Mouse (Mus musculus) midbrain, postnatal 0 days (tissue): ENCODE measurements around the gene Cpe. TPM values are rescaled to one million over a fixed set of nuclear protein-coding genes. Genes with fewer than 3 reads are reported as not detected.

Source experiments
- ATAC-seq: fragments of 200-750 bp; cut with Nextera tagmentation; 2 replicates; pipeline ENCODE4 v1.8.0; 2017; ENCODE audit warnings: moderate number of reproducible peaks, mild to moderate bottlenecking, moderate TSS enrichment, moderate library complexity; ENCODE audit not compliant: low FRiP score
- DNase-seq: peaks from one replicate; pipeline ENCODE4 v3.0.0-alpha.2; 2015; ENCODE audit warnings: low spot score
- H3K27ac ChIP-seq: fragments of 300-500 bp; sonication (generic); 2 replicates; pipeline ENCODE4 v1.5.1; 2014; ENCODE audit warnings: low read depth, mild to moderate bottlenecking, low read length, mixed read lengths
- H3K27me3 ChIP-seq: fragments of 300-500 bp; sonication (generic); 2 replicates; pipeline ENCODE4 v1.6.1; 2014; ENCODE audit warnings: low read length, control low read depth, mixed read lengths; ENCODE audit not compliant: insufficient read depth
- H3K36me3 ChIP-seq: fragments of 300-500 bp; sonication (generic); 2 replicates; pipeline ENCODE4 v1.6.1; 2014; ENCODE audit warnings: low read length, control low read depth, mixed read lengths; ENCODE audit not compliant: insufficient read depth
- H3K4me1 ChIP-seq: fragments of 300-500 bp; sonication (generic); 2 replicates; pipeline ENCODE4 v1.6.1; 2014; ENCODE audit warnings: mild to moderate bottlenecking, control low read depth, antibody characterized with exemption, low read length, mixed read lengths; ENCODE audit not compliant: insufficient read depth
- H3K4me2 ChIP-seq: fragments of 300-500 bp; sonication (generic); 2 replicates; pipeline ENCODE4 v1.6.1; 2014; ENCODE audit warnings: low read depth, mild to moderate bottlenecking, low read length, mixed read lengths; ENCODE audit not compliant: poor library complexity, severe bottlenecking
- H3K4me3 ChIP-seq: fragments of 300-500 bp; sonication (generic); 2 replicates; pipeline ENCODE4 v1.5.1; 2014; ENCODE audit warnings: low read depth, mild to moderate bottlenecking, low read length, moderate library complexity
- H3K9ac ChIP-seq: fragments of 300-500 bp; sonication (generic); replicated peaks from 2 replicates; pipeline ENCODE4 v1.6.1; 2014; ENCODE audit warnings: mild to moderate bottlenecking, low read length, moderate library complexity, mixed read lengths; ENCODE audit not compliant: poor library complexity, severe bottlenecking
- H3K9me3 ChIP-seq: fragments of 300-500 bp; sonication (generic); 2 replicates; pipeline ENCODE4 v1.6.1; 2016; ENCODE audit warnings: low read length, control low read depth
- CTCF ChIP-seq: IDR thresholded peaks from 2 replicates; pipeline ENCODE4 v1.5.1; 2016; ENCODE audit warnings: antibody characterized with exemption, mild to moderate bottlenecking
- WGBS: fragments of 180-500 bp; shearing (Covaris S2); extraction: QIAGEN DNeasy Blood & Tissue Kit; methylation state at CpG from one replicate; pipeline ENCODE4 v1.1.7; 2014; 5-methylcytosine and 5-hydroxymethylcytosine counted together
- polyA plus RNA-seq: library from polyadenylated mRNA; unstranded; fragments of >200 nt; fragmentation: Nextera tagmentation; extraction: Ambion mirVana; gene quantifications from 2 replicates; pipeline ENCODE4 v1.2.1, GENCODE M21; 2015
- total RNA-seq: library from RNA; depleted of rRNA; stranded (reverse); fragments of >200 nt; gene quantifications from 2 replicates; pipeline ENCODE4 v1.2.3, GENCODE M21; 2014

Cpe gene
- total and polyA plus RNA-seq, 2 experiments from 2014 or later = 974 to 1,519 TPM

DNA sequence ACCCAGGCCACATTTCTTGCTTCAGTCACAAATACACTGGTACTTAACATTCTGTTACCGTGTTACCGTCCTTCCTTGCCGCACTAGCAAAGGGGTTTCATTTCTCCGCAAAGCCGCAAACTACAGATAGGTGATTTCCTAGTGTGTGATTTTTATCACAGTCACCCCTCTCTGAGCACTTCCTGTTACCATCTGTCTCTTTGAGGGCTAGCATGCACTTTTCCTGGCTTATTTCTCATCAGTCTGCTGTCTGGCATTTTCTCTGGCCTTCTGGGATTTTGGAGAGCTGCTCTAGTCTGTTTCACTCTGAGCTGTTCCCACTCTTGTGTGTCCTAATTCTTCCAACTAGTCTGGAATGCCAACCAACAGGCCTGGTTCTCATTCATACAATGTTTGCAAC lies 33.8 kb downstream of the Cpe start:
- ATAC-seq (no peak), DNase-seq (no peak)
- H3K9me3 ChIP-seq = no peaks in the 10 kb centered on the region
- H3K4me3 ChIP-seq = no peak overlapping the region
- H3K9ac ChIP-seq = no peak overlapping the region
- H3K27me3 ChIP-seq = no peaks in the 10 kb centered on the region
- H3K27ac ChIP-seq = peak overlapping the region; percentile 69
- peaks cover 5% of the 10 kb centered on the region; the same call in 1 of the 2 replicates for H3K4me1 ChIP-seq
- no peak overlapping the region for H3K4me2 ChIP-seq
- 69% methylated on average over 5 of the region's 5 CpGs for WGBS
- 0 out of 2 replicates have a peak, but pooled peaks cover 4% of the 10 kb centered on the region for H3K36me3 ChIP-seq
- no peak for TF ChIP-seq CTCF

DNA sequence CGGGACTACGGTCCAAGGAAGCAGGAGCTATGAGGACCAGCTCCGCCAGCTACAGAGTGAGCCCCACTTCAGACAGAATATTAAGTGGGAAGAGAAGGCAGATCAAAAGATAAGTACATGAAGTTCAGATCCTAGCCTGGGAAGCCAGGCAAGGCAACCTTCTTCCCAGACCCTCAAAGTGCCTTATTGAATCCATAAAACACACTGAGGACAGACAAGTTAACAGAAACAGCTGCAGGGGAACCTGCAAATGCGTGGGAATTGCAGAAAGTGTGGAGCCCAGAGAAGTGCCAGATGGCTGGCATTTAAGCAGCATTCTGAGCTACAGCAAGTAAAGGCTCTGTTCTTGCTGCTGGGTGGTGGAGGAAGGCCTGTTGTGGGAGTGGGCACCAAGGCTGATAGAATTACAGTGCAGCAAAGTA lies 34.9 kb downstream of the Cpe start:
- Histone ChIP-seq H3K9ac (no peak overlapping the region), H3K4me1 (peaks cover 5% of the 10 kb centered on the region; the same call in 1 of the 2 replicates), H3K27ac (peak overlapping the region; percentile 69), H3K9me3 (no peaks in the 10 kb centered on the region), H3K4me2 (no peak overlapping the region), H3K36me3 (0 out of 2 replicates have a peak, but pooled peaks cover 4% of the 10 kb centered on the region), H3K4me3 (no peak overlapping the region), H3K27me3 (no peaks in the 10 kb centered on the region)
- DNase-seq (peak; percentile 36), ATAC-seq (peak; percentile 71)
- 21% methylated on average over 4 of the region's 4 CpGs for WGBS
- no peak for TF ChIP-seq CTCF

DNA sequence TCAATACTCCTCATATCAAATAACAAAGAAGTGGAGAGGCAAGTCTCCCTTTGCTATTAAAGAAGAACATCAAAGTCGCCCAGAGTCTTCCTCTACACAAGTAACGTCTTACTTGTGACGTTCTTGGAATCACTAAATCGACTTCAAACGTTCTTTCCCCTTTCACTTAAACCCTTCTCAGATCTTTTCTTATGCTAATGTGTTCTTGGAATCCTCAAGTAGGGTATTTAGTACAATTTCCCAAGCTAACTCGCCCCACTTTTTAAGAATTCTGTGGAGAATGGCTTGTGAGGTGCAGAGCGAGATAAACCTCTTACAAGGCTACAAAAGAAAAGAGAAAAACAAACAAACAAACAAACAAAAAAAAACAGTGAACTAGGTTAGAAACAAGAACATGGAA lies 35.3 kb downstream of the Cpe start:
- H3K27ac ChIP-seq = peak overlapping the region; percentile 69
- no peak for TF ChIP-seq CTCF
- H3K4me1 ChIP-seq = peaks cover 5% of the 10 kb centered on the region; the same call in 1 of the 2 replicates
- H3K36me3 ChIP-seq = 0 out of 2 replicates have a peak, but pooled peaks cover 4% of the 10 kb centered on the region
- H3K27me3 ChIP-seq = no peaks in the 10 kb centered on the region
- peak; percentile 19 for DNase-seq
- H3K9ac ChIP-seq = no peak overlapping the region
- H3K9me3 ChIP-seq = no peaks in the 10 kb centered on the region
- H3K4me2 ChIP-seq = no peak overlapping the region
- 12% methylated on average over 7 of the region's 7 CpGs for WGBS
- H3K4me3 ChIP-seq = no peak overlapping the region
- ATAC-seq = no peak; the same call in 1 of the 2 replicates

DNA sequence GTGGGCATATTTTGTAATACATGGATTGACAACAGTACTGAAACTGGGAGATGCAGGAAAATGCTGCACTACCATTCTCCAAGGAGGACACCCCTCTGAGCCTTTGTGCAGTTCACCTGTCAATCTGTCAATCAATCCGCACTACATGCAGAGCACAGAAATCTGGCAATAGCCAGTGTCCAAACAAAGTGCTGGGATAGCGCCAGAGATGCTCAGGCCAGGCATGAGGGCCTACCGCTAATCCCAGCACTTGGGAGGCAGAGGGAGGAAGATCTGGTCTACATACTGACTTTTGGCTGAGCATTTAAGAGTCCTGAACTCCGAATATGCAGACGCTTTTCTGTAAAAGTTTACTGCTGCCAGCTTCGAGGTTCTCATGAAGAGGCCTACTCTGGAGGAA lies 37.0 kb downstream of the Cpe start:
- WGBS = 51% methylated on average over 6 of the region's 6 CpGs
- DNase-seq = no peak
- H3K4me3 ChIP-seq = no peak overlapping the region
- H3K4me2 ChIP-seq = no peak overlapping the region
- H3K36me3 ChIP-seq = 0 out of 2 replicates have a peak, but pooled peaks cover 4% of the 10 kb centered on the region
- H3K9me3 ChIP-seq = no peaks in the 10 kb centered on the region
- H3K27ac ChIP-seq = peak overlapping the region; percentile 43
- no peaks in the 10 kb centered on the region for H3K27me3 ChIP-seq
- no peak for TF ChIP-seq CTCF
- peaks cover 5% of the 10 kb centered on the region; the same call in 1 of the 2 replicates for H3K4me1 ChIP-seq
- ATAC-seq = no peak
- no peak overlapping the region for H3K9ac ChIP-seq

DNA sequence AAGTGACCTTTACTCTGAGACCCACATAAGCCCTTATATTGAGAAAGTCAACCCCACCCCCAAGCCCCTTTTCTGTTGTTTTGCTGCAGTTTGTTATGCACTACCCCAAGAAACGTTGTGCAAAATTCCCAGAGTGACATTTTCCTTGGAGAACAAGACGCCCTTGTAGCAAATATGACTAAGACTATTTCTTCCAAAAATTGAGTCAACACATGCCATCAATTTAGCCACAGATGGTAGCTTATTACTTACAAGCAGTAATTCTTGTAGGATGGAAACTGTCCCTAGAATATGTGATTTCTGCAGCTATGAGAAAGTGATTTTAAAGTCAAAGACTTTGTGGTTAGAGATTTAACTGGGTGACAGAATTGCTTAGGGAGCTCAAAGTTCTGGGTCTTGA lies 37.8 kb downstream of the Cpe start:
- Histone ChIP-seq H3K4me1 (peaks cover 5% of the 10 kb centered on the region; the same call in 1 of the 2 replicates), H3K36me3 (0 out of 2 replicates have a peak, but pooled peaks cover 4% of the 10 kb centered on the region), H3K27me3 (no peaks in the 10 kb centered on the region), H3K9me3 (no peaks in the 10 kb centered on the region), H3K4me2 (no peak overlapping the region), H3K9ac (no peak overlapping the region), H3K4me3 (no peak overlapping the region), H3K27ac (no peak overlapping the region)
- DNase-seq (no peak), ATAC-seq (no peak)
- 72% methylated on average over 2 of the region's 2 CpGs for WGBS
- TF ChIP-seq CTCF = no peak

DNA sequence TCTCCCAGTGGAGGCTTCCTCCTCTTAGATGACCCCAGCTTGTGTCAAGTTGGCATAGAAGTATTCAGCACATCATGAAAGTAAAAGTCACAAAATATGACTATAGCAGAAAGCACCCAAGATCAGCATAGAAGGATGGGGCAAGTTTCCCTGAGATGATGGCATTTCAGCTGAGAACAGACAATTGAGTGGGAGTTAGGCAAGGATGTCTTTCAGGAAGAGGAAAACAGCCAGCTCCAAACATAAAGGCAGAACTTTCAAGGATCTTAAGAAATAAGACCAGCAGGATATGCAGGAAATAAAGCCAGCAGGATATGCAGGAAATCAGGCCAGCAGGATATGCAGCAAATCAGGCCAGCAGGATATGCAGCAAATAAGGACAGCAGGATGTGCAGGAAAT lies 40.6 kb downstream of the Cpe start:
- Histone ChIP-seq H3K9ac (no peak overlapping the region), H3K4me1 (no peaks in the 10 kb centered on the region), H3K4me3 (no peak overlapping the region), H3K27me3 (no peaks in the 10 kb centered on the region), H3K27ac (no peak overlapping the region), H3K9me3 (no peaks in the 10 kb centered on the region), H3K4me2 (no peak overlapping the region), H3K36me3 (0 out of 2 replicates have a peak, but pooled peaks cover 4% of the 10 kb centered on the region)
- DNase-seq (no peak), ATAC-seq (no peak)
- no peak for TF ChIP-seq CTCF
